Comparison of ENCODE assay signal across 9 mouse cellular contexts in the genomic region with DNA sequence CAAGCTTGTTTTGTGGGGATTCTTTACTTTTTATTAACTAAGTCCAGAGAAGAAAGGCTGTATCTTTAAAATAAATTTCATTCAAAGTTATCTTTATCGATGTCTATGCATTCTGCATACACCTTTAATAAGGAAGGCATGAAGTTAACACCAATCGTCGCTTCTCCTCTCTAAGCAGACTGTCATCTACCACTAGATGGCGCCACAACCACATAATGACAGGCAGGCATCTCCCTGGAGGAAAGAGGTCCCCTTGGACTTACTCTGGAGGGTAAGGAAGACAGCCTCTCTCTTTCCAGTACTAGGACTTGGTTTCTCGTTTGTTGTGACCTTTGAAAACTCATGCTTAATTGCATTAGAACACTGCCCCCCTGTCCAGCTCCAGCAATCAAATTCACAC. TPM values are rescaled to one million over a fixed set of nuclear protein-coding genes. Genes with fewer than 3 reads are reported as not detected.
DNase-seq lines count a peak whose midpoint lies in the region; ATAC-seq and TF ChIP-seq lines count a peak whose summit lies in the region.
"Had no signal": no experiment of that assay in that cellular context is flagged by ENCODE, and none has a peak within 500 bp of the region (broad histone marks: within the 10 kb centered on the region; RNA-seq: fewer than 3 reads in every experiment).

No protein-coding gene starts in this region.

- 14% methylated on average over 5 of the region's 5 CpGs for WGBS in midbrain, embryonic 11.5 days
- WGBS in midbrain, embryonic 16.5 days, result 13% methylated on average over 5 of the region's 5 CpGs
- WGBS in forebrain, embryonic 10.5 days, result 10% methylated on average over 5 of the region's 5 CpGs
- 14% methylated on average over 5 of the region's 5 CpGs for WGBS in intestine, embryonic 14.5 days
- WGBS in neural tube, embryonic 11.5 days, result 17% methylated on average over 5 of the region's 5 CpGs

- no peak for TF ChIP-seq POLR2A in brain, embryonic 14.5 days (IDR thresholded peaks at IDR 0.05; ENCODE audit: borderline replicate concordance, extremely low read depth, insufficient read depth, insufficient read length, poor library complexity, severe bottlenecking)

- intact Hi-C loops in left cerebral cortex, postnatal 10 days (cut with DNase I), result loop anchor here (2.0 to 10.0 kb wide), 3 partner anchors 61 to 1729 kb away; no protein-coding TSS in a partner anchor

- H3K27me3 ChIP-seq in midbrain, embryonic 11.5 days (ENCODE audit: control insufficient read depth, insufficient read depth, low read length), result peaks cover 13% of the 10 kb centered on the region
- peaks cover 17% of the 10 kb centered on the region for H3K27me3 ChIP-seq in midbrain, embryonic 16.5 days (ENCODE audit: control insufficient read depth, insufficient read depth, low read depth, low read length)
- H3K27me3 ChIP-seq in forebrain, embryonic 10.5 days (ENCODE audit: poor library complexity, severe bottlenecking), result peaks cover 72% of the 10 kb centered on the region
- H3K27me3 ChIP-seq in intestine, embryonic 14.5 days (replicated peaks; ENCODE audit: control insufficient read depth, insufficient read depth, low read length), result 0 out of 2 replicates have a peak, but pooled peaks cover 3% of the 10 kb centered on the region
- H3K27me3 ChIP-seq in neural tube, embryonic 11.5 days (ENCODE audit: control insufficient read depth, insufficient read depth, low read length), result no peaks in the 10 kb centered on the region

- no peak overlapping the region for H3K4me2 ChIP-seq in midbrain, embryonic 11.5 days
- H3K4me2 ChIP-seq in midbrain, embryonic 16.5 days (ENCODE audit: low read length), result no peak overlapping the region
- no peak overlapping the region for H3K4me2 ChIP-seq in intestine, embryonic 14.5 days (ENCODE audit: low read length)
- H3K4me2 ChIP-seq in neural tube, embryonic 11.5 days (ENCODE audit: low read depth), result no peak overlapping the region

- H3K36me3 ChIP-seq in midbrain, embryonic 11.5 days (ENCODE audit: control insufficient read depth, insufficient read depth, low read length), result no peaks in the 10 kb centered on the region
- no peaks in the 10 kb centered on the region for H3K36me3 ChIP-seq in midbrain, embryonic 16.5 days (ENCODE audit: control insufficient read depth, insufficient read depth, low read length)
- H3K36me3 ChIP-seq in forebrain, embryonic 10.5 days (replicated peaks), result no peaks in the 10 kb centered on the region
- H3K36me3 ChIP-seq in intestine, embryonic 14.5 days (ENCODE audit: control insufficient read depth, insufficient read depth, low read length), result no peaks in the 10 kb centered on the region
- H3K36me3 ChIP-seq in neural tube, embryonic 11.5 days (ENCODE audit: control insufficient read depth, insufficient read depth, low read length), result no peaks in the 10 kb centered on the region

- peak; percentile 97 for DNase-seq in midbrain, embryonic 11.5 days (ENCODE audit: low spot score, missing footprints)
- peak; percentile 92 for DNase-seq in brain, embryonic 14.5 days (ENCODE audit: low read depth)
- peak; percentile 79 for DNase-seq in forebrain, embryonic 10.5 days (ENCODE audit: extremely low spot score, low spot score)
- peak; percentile 82 for DNase-seq in intestine, embryonic 14.5 days (ENCODE audit: low spot score)
- DNase-seq in left cerebral cortex, postnatal 10 days (ENCODE audit: extremely low spot score in 1 of 2, low spot score in 2 of 2), result peak; percentile 79 to 83
- DNase-seq in neural tube, embryonic 11.5 days (ENCODE audit: low spot score), result peak; percentile 75
- peak; percentile 57 for DNase-seq in thymus, postnatal 14 days

- no peak overlapping the region for H3K4me3 ChIP-seq in midbrain, embryonic 11.5 days (ENCODE audit: low read depth, low read length)
- H3K4me3 ChIP-seq in midbrain, embryonic 16.5 days (ENCODE audit: low read depth, low read length), result no peak overlapping the region
- H3K4me3 ChIP-seq in forebrain, embryonic 10.5 days, result no peak overlapping the region
- H3K4me3 ChIP-seq in intestine, embryonic 14.5 days (ENCODE audit: low read depth, low read length), result no peak overlapping the region
- H3K4me3 ChIP-seq in neural tube, embryonic 11.5 days (ENCODE audit: low read depth, low read length), result no peak overlapping the region

- H3K4me1 ChIP-seq in midbrain, embryonic 11.5 days (ENCODE audit: control insufficient read depth, insufficient read depth, low read length), result no peaks in the 10 kb centered on the region
- H3K4me1 ChIP-seq in midbrain, embryonic 16.5 days (ENCODE audit: control insufficient read depth, insufficient read depth, low read length), result no peaks in the 10 kb centered on the region
- peaks cover 13% of the 10 kb centered on the region; the same call in 1 of the 2 replicates for H3K4me1 ChIP-seq in forebrain, embryonic 10.5 days
- H3K4me1 ChIP-seq in intestine, embryonic 14.5 days (replicated peaks; ENCODE audit: control insufficient read depth, insufficient read depth, low read length), result no peaks in the 10 kb centered on the region
- no peaks in the 10 kb centered on the region for H3K4me1 ChIP-seq in neural tube, embryonic 11.5 days (ENCODE audit: control insufficient read depth, insufficient read depth, low read length)

- H3K9me3 ChIP-seq in midbrain, embryonic 11.5 days (ENCODE audit: control insufficient read depth, low read length), result no peaks in the 10 kb centered on the region
- H3K9me3 ChIP-seq in midbrain, embryonic 16.5 days (replicated peaks; ENCODE audit: control insufficient read depth, low read length, poor library complexity, severe bottlenecking), result no peaks in the 10 kb centered on the region
- no peaks in the 10 kb centered on the region for H3K9me3 ChIP-seq in forebrain, embryonic 10.5 days
- no peaks in the 10 kb centered on the region for H3K9me3 ChIP-seq in intestine, embryonic 14.5 days (ENCODE audit: control insufficient read depth, low read length)
- no peaks in the 10 kb centered on the region for H3K9me3 ChIP-seq in neural tube, embryonic 11.5 days (ENCODE audit: control insufficient read depth, low read length)

- TF ChIP-seq CTCF in brain, embryonic 14.5 days (IDR thresholded peaks at IDR 0.05; ENCODE audit: borderline replicate concordance, extremely low read depth, insufficient read depth, insufficient read length), result peak; percentile 82; the same call in 1 of the 2 replicates

- 0 out of 2 replicates have a peak, but pooled peaks have one; percentile 50 for ATAC-seq in midbrain, embryonic 11.5 days (ENCODE audit: low FRiP score)
- no peak for ATAC-seq in midbrain, embryonic 16.5 days
- no peak; the same call in 1 of the 2 replicates for ATAC-seq in intestine, embryonic 14.5 days (replicated peaks; ENCODE audit: low FRiP score, low TSS enrichment, low read depth)
- peak; percentile 50; the same call in 1 of the 2 replicates for ATAC-seq in neural tube, embryonic 11.5 days (ENCODE audit: insufficient read depth, low FRiP score, low TSS enrichment)

- H3K9ac ChIP-seq in midbrain, embryonic 11.5 days (ENCODE audit: low read length), result no peak overlapping the region
- no peak overlapping the region for H3K9ac ChIP-seq in midbrain, embryonic 16.5 days (ENCODE audit: low read depth, low read length)
- H3K9ac ChIP-seq in intestine, embryonic 14.5 days (ENCODE audit: low read length), result no peak overlapping the region
- no peak overlapping the region for H3K9ac ChIP-seq in neural tube, embryonic 11.5 days (ENCODE audit: low read length)

- H3K27ac ChIP-seq in midbrain, embryonic 11.5 days (ENCODE audit: low read depth, low read length), result no peak overlapping the region
- no peak overlapping the region for H3K27ac ChIP-seq in midbrain, embryonic 16.5 days (ENCODE audit: low read length)
- no peak overlapping the region for H3K27ac ChIP-seq in forebrain, embryonic 10.5 days
- no peak overlapping the region for H3K27ac ChIP-seq in intestine, embryonic 14.5 days (ENCODE audit: low read depth)
- H3K27ac ChIP-seq in neural tube, embryonic 11.5 days (ENCODE audit: low read depth, low read length), result no peak overlapping the region

RNA-seq across cellular contexts. Expression of a gene that starts 6.7 kb away (rescaled TPM):
- 0.57 and 0.63 TPM in 2 replicates for polyA plus RNA-seq in midbrain, embryonic 11.5 days (2014; fragmentation: Nextera tagmentation; extraction: Ambion mirVana)
- not detected in 2 replicates for polyA plus RNA-seq in midbrain, embryonic 16.5 days (2015; fragmentation: Nextera tagmentation; extraction: Ambion mirVana)
- not detected in 2 replicates for polyA plus RNA-seq in brain, embryonic 14.5 days (2012; rRNA removed)
- polyA plus RNA-seq in forebrain, embryonic 10.5 days (2016; fragmentation: Nextera tagmentation; extraction: Ambion mirVana), result 3.4 and 3.6 TPM in 2 replicates
- polyA plus RNA-seq in intestine, embryonic 14.5 days (2014; fragmentation: Nextera tagmentation; extraction: Ambion mirVana), result not detected in 2 replicates
- not detected for total RNA-seq in left cerebral cortex, postnatal 10 days (2021)
- polyA plus RNA-seq in neural tube, embryonic 11.5 days (2014; fragmentation: Nextera tagmentation; extraction: Ambion mirVana), result 0.08 and 0.12 TPM in 2 replicates
- polyA plus RNA-seq: neural tube, embryonic 14.5 days had no signal

Comparison
In these comparisons a context has a peak if more than half of its experiments do, and no peak if none do; other contexts are left out.
1. ATAC-seq: peak in midbrain, embryonic 11.5 days (single experiment) and neural tube, embryonic 11.5 days (single experiment); none in midbrain, embryonic 16.5 days (single experiment) and intestine, embryonic 14.5 days (single experiment).
2. Peak in every context shown above with its lines, with median percentiles within 50 percentile points of each other: DNase-seq.